Mouse (Mus musculus): ENCODE measurements at regions not wholly inside any gene's neighbourhood (a gene's known extent, or its start where the extent isn't known, plus 50 kb on each side); places are given as distances from the start of the nearest gene placed in this dataset.

- H3K9ac ChIP-seq (ENCODE audit: low read depth, poor library complexity, severe bottlenecking) = no peak overlapping the region
- no peaks in the 10 kb centered on the region for H3K36me3 ChIP-seq (ENCODE audit: control insufficient read depth, insufficient read depth, low read length, poor library complexity, severe bottlenecking)
- no peak overlapping the region for H3K4me3 ChIP-seq (ENCODE audit: low read depth, low read length)
- H3K27me3 ChIP-seq (ENCODE audit: control insufficient read depth, insufficient read depth, low read length, poor library complexity, severe bottlenecking) = no peaks in the 10 kb centered on the region
- H3K4me1 ChIP-seq (ENCODE audit: control insufficient read depth, insufficient read depth, low read length) = no peaks in the 10 kb centered on the region
- H3K9me3 ChIP-seq (replicated peaks; ENCODE audit: control insufficient read depth, insufficient read depth, low read length, poor library complexity, severe bottlenecking) = no peaks in the 10 kb centered on the region
- TF ChIP-seq CTCF (IDR thresholded peaks at IDR 0.05; ENCODE audit: low read depth, low read length) (no peak), EP300 (IDR thresholded peaks at IDR 0.05; ENCODE audit: insufficient read depth, low read depth, low read length) (no peak), POLR2A (IDR thresholded peaks at IDR 0.05; ENCODE audit: insufficient read depth, low read length) (no peak)
- no peak overlapping the region for H3K27ac ChIP-seq (ENCODE audit: insufficient read depth, low read length)
Measured at GRCm38 (mm10) chr10:30257889-30258288, 57.5 kb upstream of the Cenpw start.

Measured in ES-Bruce4 (cell line).